Mouse (Mus musculus) brain, embryonic 18.5 days (tissue): ENCODE results near the gene Itgb4.

Experiments used
- DNase-seq: peaks from one replicate; pipeline ENCODE4 v3.0.0-alpha.2; 2012; ENCODE audit warnings: low read depth, low spot score

Gene Itgb4

DNA sequence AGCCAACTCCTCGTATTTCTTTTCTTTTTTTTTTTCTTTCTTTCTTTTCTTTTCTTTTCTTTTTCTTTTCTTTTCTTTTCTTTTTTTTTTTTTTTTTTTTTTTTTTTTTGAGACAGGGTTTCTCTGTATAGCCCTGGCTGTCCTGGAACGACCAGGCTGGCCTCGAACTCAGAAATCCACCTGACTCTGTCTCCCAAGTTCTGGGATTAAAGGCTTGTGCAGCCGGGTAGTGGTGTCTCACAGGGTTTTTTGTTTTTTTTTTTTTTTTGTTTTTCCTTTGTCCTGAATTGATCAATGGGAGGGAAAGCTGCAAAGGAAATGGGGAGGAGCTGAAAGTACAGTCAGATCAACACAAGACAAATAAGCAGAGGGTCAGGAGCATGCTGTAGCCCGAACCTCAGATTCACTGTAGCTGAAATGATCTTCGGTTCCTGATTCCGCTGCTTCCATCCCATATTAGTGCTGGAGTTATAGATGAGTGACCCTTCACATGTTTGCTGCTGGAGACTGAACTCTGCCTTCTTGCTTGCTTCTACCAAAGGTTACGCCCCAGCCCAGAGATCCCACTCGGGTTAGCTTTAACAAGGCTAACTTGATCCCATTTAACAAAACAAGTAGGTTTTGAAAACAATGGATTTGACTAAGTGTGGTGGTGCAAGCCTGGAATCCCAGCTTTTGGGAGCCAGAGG lies 53.8 kb downstream of the Itgb4 start:
- DNase-seq: no peak

- no peak for DNase-seq
These were observed 54.8 kb downstream of the Itgb4 start for GRCm38 (mm10) chr11:116029086-116029865.

- DNase-seq: peak; percentile 98
These were observed 55.8 kb downstream of the Itgb4 start, which contains the start of gene Unk for GRCm38 (mm10) chr11:116030088-116030897. Gene Unk (plus strand): TSS chr11:116030322.

DNA sequence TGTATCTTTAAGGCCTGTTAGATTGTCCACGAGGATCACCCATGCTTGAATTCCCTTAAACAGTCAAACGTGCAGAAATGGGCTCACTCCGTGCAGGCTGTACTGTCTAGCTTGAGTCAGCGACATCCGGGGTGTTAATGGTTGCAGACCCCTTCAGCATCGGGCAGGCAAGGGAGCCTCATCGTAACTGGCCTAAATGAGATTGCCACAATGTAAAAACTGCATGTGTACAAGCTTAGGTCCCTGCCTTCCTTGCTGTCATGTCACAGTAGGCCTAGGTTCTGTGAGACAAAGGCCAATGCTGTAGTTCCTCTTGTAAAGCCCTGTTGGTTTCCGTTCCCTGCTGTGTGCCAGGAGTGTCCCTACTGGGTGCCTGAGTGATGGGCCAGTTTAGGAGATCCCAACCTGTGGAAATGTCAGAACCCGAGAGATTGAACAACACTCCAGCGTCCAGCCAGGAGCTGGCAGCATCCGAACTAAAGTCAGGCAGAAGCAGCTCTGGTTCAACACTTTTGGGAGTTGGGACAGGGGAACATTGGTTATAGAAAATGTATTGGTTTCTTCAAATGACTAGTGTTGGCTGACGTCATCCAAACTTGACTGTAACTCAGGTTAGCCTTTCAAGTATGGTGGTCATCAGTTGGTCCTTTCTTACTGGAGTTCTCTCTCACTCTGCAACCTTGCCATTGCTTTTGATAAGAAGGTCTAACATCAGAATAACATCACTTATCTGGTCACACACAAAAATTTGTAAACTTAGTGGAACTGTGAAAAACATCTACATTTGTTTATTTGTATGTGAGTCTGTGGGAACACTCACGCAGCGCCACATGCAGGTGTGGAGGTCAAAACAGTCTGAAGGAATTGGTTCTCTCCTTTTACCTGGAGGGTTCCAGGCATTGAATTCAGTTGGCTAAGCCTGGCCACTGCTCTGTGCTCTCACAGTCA lies 56.7 kb downstream of the Itgb4 start:
- DNase-seq: no peak

DNA sequence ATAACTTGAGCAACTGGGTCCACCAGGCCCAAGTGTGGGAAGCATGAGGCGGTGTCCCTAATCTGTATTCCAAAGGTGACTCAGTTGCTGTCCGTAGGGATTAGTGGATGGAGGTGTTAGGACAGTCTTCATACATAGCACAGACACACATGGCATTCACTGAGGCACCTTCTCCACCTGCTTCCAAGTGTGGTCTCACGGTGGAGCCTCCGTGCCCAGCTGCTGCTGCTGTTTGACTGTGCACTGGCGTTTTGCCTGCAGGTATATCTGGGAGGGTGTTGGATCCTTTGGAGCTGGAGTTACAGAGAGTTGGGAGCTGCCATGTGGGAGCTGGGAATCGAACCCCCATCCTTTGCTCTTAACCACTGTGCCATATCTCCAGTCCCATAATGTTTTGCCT lies 60.1 kb downstream of the Itgb4 start:
- no peak for DNase-seq

DNA sequence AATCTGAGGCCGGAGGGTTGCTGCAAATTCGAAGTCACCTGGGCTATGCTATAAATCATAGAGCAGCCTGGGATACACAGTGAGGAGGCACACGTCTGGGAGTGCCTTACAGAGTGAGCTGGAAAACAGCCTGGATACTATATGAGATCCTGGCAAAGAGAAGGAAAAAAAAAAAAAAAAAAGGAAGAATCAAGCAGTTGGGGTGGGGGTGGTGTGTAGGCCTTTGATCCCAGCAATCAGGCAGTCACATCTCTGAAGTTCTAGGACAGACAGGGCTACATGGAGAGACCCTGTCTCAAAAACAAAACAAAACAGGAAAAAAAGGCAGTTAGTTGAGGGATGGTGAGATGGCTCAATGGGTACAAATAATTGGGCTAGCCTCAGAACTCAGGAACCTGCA lies 62.2 kb downstream of the Itgb4 start:
- DNase-seq: no peak

DNA sequence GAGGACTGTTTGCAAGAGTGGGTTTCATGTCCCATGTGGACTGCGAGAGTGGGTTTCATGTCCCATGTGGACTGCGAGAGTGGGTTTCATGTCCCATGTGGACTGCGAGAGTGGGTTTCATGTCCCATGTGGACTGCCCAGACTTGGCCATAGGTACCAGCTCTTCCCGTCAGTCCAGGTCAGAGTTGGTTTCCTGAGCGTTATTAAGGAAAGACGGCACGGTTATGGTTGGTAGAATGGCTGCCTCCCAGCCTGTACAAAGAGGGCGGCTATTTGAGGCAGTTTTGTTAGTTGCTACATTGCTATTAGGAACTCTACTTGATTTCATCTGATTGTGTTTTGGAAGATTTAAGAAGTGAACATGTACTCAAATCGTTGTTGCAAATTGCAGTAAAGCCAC lies 63.3 kb downstream of the Itgb4 start:
- no peak for DNase-seq

DNA sequence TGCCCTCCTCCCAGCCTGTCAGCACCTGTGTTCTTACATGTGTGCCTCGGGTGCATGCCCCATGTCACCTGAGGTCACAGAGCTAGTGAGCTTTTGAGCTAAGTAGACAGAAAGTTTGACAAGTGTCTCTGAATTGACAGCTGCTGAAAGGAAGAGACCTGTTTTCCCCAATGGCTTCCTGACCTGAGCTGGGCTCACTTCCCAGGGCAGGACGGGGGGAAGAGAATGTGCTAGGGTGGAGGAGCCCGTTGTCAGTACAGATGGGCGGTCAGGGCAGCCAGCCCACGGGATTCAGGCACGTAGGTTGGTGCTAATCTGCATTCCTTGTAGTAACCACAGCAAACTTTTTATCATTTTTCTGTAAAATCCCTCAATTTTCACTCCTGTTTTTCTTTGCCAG lies 66.1 kb downstream of the Itgb4 start:
- DNase-seq: no peak

- DNase-seq: no peak
These were observed 67.3 kb downstream of the Itgb4 start for GRCm38 (mm10) chr11:116041833-116042232.

DNA sequence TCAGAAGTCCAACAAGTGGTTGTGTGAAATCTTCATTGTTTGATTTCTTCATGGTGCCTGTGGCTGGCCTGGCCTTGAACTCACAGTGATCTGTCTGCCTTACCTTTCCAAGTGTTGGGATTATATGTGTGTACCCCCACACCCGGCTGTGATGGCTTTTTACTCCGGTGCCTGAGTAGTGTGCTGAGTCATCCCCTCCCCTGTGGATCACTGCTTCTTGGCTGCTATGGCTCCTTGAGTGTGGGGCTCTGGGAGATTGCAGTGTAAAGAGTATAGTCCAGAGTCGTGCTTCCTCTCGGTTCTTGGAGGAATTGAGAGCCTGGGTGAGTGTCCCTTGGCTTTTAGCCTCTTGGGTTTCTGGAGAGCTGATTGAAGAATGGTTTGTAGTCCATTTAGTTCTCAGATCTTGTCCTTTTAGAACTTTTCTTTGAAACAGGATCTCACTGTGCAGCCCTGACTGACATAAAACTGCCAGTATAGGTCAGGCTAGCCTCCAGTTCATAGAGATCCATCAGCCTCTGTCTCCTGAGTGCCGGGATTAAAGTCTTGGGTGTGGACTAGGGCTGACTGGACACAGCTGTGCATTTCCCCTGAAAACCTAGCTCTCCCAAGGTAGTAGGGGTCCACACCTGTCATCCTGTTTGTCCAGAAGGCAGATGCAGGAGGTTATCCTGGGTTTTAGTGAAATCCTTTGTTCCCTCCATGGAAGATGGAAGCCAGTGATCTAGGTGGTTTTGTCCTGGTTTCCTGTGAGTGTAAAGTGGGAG lies 68.0 kb downstream of the Itgb4 start:
- DNase-seq: no peak

DNA sequence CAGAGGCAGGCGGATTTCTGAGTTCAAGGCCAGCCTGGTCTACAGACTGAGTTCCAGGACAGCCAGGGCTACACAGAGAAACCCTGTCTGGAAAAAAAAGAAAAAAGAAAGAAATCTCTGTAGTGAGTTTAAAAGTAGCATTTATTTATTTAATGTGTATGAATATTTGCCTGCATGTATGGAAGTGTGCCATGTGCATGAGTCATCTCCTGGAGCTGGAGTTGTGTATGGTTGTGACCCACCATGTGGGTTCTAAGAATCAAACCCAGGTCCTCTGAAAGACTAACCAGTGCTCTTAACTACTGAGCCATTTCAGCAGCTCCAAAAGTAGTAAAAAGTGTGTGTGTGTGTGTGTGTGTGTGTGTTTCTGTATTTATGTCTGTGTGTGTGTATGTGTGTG lies 68.8 kb downstream of the Itgb4 start:
- no peak for DNase-seq

- DNase-seq: no peak
These were observed 70.7 kb downstream of the Itgb4 start for GRCm38 (mm10) chr11:116045173-116045572.

- no peak for DNase-seq
These were observed 75.1 kb downstream of the Itgb4 start for GRCm38 (mm10) chr11:116049610-116050009.

DNA sequence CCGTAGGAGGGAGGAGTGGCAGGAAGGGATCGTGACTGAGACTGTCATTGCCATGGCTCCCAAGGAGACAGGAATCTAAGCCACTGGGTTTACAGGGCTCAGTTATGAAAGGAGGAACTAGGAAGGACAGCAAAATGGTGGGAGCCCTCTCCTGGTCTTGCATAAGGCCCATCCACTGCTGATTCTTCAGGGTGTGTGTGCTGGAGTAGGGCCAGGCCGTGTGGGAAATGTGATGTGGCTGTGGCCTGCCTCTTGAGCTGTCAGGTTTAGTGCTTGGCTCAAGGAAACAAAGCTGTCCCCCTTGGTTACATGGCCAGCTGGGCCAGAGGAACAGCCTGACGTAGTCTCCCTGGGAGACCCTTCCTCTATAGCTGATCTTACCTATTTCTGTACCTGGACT lies 75.7 kb downstream of the Itgb4 start:
- DNase-seq: no peak

- DNase-seq: no peak
These were observed 79.2 kb downstream of the Itgb4 start for GRCm38 (mm10) chr11:116053510-116054229.

- no peak for DNase-seq
These were observed 81.4 kb downstream of the Itgb4 start for GRCm38 (mm10) chr11:116055873-116056272.

GRCm38 (mm10) chr11:116057237-116057881 lies 82.8 kb downstream of the Itgb4 start:
- no peak for DNase-seq
